Mouse (Mus musculus): Measurements from ENCODE around the gene Arpin. TPM values are rescaled to one million over a fixed set of nuclear protein-coding genes. Genes with fewer than 3 reads are reported as not detected.

Gene Arpin
- polyA plus RNA-seq (2012; rRNA removed): 14.4 and 15.1 TPM in 2 replicates

DNA sequence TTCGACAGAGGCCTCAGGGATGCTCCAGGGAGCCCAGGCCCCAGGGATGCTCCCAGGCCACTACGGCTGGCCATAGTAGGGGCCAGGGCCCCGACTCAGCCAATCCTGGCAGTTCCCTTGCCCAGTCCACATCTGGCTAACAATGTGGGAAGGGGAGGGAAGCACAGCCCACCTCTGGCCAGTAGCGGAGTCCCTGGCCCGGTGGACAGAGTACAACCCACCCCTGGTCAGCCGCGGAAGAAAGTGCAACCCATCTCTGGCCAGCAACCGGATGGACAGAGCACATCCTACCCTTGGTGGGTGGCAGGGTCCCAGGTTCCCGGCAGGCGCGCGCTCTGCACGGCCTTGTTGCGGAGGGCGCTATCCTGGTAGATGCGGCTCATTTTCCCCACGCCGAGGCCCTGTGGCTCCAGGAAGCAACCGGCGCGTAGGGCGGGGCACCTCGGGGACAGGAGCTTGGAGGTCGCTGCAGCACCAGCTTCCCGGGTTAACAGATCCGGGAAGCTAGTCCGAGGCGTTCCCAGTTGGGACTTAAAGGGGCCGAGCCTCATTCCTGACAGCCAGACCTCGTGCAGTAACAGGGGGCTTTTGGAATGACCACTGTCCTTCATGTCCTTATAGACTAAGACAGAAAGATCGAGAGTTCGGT lies at the start of gene Arpin:
Gene Arpin, minus strand, starts transcription at position 498 of the 649 bp plus-strand sequence.

DNA sequence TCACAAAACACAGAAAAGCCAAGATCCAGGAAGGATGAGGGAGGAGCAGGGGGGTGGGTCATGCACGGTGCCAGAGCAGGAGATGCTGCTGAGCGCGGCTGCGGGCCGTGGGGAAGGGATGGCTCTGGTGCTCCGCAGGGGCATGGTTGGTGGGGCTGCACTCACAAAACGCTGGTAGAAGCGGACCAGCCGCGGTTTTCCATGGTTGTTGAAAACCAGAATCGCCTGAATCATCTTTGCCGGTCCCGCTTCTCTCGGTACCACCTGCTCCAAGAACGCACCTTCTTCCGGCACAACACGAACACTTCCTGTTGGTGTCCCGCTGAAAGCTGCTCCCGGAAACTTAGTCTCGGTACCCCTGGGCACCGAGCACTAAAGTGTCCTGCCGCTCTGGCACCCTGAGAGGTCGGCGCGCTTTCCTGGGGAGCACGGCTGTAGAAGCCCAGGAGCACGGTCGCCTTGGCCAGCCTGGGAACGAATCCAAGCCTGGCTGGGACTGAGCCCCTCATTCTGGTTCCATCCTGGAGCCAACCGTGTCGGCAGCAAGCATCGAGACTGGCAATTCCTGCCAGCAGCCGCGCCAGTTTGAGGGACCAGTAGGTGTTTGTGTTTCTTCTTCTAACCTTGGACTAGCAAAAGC lies 14.7 kb downstream of the Arpin start, which contains the start of gene Ap3s2:
Gene Ap3s2, minus strand, starts transcription at position 306 of the 640 bp plus-strand sequence.

Other genes with a start within 250 kb of the Arpin start
- gene Kif7, start 219.6 kb downstream of the Arpin start, polyA plus RNA-seq (2012; rRNA removed): 9.6 and 11.7 TPM in 2 replicates
- 212 and 249 TPM in 2 replicates for gene Plin1, start 202.5 kb downstream of the Arpin start, polyA plus RNA-seq (2012; rRNA removed)
- gene Pex11a, start 192.2 kb downstream of the Arpin start, polyA plus RNA-seq (2012; rRNA removed): 15.5 and 19.2 TPM in 2 replicates
- 1.8 and 2.0 TPM in 2 replicates for gene Wdr93, start 192.2 kb downstream of the Arpin start, polyA plus RNA-seq (2012; rRNA removed)
- 0.72 and 0.94 TPM in 2 replicates for gene Mesp1, start 141.6 kb downstream of the Arpin start, polyA plus RNA-seq (2012; rRNA removed)
- 5.6 and 7.9 TPM in 2 replicates for gene Mesp2, start 124.6 kb downstream of the Arpin start, polyA plus RNA-seq (2012; rRNA removed)
- gene Anpep, start 74.3 kb downstream of the Arpin start, polyA plus RNA-seq (2012; rRNA removed): 105 and 126 TPM in 2 replicates
- 19.2 and 20.1 TPM in 2 replicates for gene Ap3s2, start 14.7 kb downstream of the Arpin start, polyA plus RNA-seq (2012; rRNA removed)
- gene Zfp710, start 89.5 kb upstream of the Arpin start, polyA plus RNA-seq (2012; rRNA removed): 35.9 and 41.9 TPM in 2 replicates
- 201 and 250 TPM in 2 replicates for gene Idh2, start 180.0 kb upstream of the Arpin start, polyA plus RNA-seq (2012; rRNA removed)

Data from ovary, adult 2 months (tissue).